Mouse (Mus musculus) left cerebral cortex, postnatal 4 days (tissue): ENCODE results near the gene Cdh23. TPM values are rescaled to one million over a fixed set of nuclear protein-coding genes. Genes with fewer than 3 reads are reported as not detected.
A peak's percentile ranks its signal among the peaks of the same experiment; 100 is the strongest.

ENCODE experiments used
- DNase-seq: peaks from one replicate; pipeline ENCODE4 v3.0.0-alpha.2; 2022
- intact Hi-C: fragments of 180-260 bp; cut with DNase I; formaldehyde crosslinking; loops from one replicate; pipeline ENCODE4 v1.15.1; 2025
- total RNA-seq, 2 experiments: library from RNA; stranded (reverse); gene quantifications; 2 replicates each; pipeline ENCODE4 v1.2.3; 2021

Gene Cdh23
- total RNA-seq, 2 experiments from 2014 or later: 1.3 to 1.8 TPM

GRCm38 (mm10) chr10:60413756-60414155, 282.5 kb downstream of the Cdh23 start:
- no peak for DNase-seq
- intact Hi-C loops: loop anchor here (5.0 kb wide), 1 partner anchor 279 kb away; no protein-coding TSS in a partner anchor

- DNase-seq: no peak
- intact Hi-C loops: loop anchor here (5.0 kb wide), 1 partner anchor 281 kb away; no protein-coding TSS in a partner anchor
Observed at GRCm38 (mm10) chr10:60411794-60412193, 284.5 kb downstream of the Cdh23 start.

GRCm38 (mm10) chr10:60407831-60408230, 288.5 kb downstream of the Cdh23 start:
- intact Hi-C loops: loop anchor here (5.0 kb wide), 2 partner anchors 101 to 344 kb away; partner anchors contain the start of gene Slc29a3
- DNase-seq: peak; percentile 64

GRCm38 (mm10) chr10:60405460-60406177, 290.7 kb downstream of the Cdh23 start:
- intact Hi-C loops: loop anchor here (5.0 kb wide), 2 partner anchors 98 to 347 kb away; partner anchors contain the start of gene Slc29a3
- peak; percentile 53 for DNase-seq

- intact Hi-C loops: no loop called here
- DNase-seq: no peak
Observed at GRCm38 (mm10) chr10:60400507-60401295, 295.6 kb downstream of the Cdh23 start.

- no peak for DNase-seq
- intact Hi-C loops: no loop called here
Observed at GRCm38 (mm10) chr10:60399449-60399848, 296.8 kb downstream of the Cdh23 start, which contains the start of gene Gm17455. Gene Gm17455 (plus strand): TSS chr10:60399726.

GRCm38 (mm10) chr10:60398051-60398814, 298.1 kb downstream of the Cdh23 start:
- intact Hi-C loops: no loop called here
- no peak for DNase-seq

- DNase-seq: no peak
Observed at GRCm38 (mm10) chr10:60395605-60396004, 300.7 kb downstream of the Cdh23 start.

GRCm38 (mm10) chr10:60394936-60395335, 301.4 kb downstream of the Cdh23 start:
- intact Hi-C loops: no loop called here
- DNase-seq: no peak

More at GRCm38 (mm10) chr10:60395605-60396004, 300.7 kb downstream of the Cdh23 start:
- intact Hi-C loops: no loop called here

GRCm38 (mm10) chr10:60391661-60392060, 304.6 kb downstream of the Cdh23 start:
- no peak for DNase-seq
- intact Hi-C loops: no loop called here

GRCm38 (mm10) chr10:60390904-60391420, 305.3 kb downstream of the Cdh23 start:
- intact Hi-C loops: no loop called here
- DNase-seq: no peak

GRCm38 (mm10) chr10:60390177-60390903, 305.9 kb downstream of the Cdh23 start:
- intact Hi-C loops: no loop called here
- DNase-seq: no peak

GRCm38 (mm10) chr10:60389447-60389865, 306.8 kb downstream of the Cdh23 start:
- DNase-seq: no peak
- intact Hi-C loops: no loop called here

- no peak for DNase-seq
- intact Hi-C loops: no loop called here
Observed at GRCm38 (mm10) chr10:60388332-60388731, 308.0 kb downstream of the Cdh23 start.

GRCm38 (mm10) chr10:60381142-60381925, 315.0 kb downstream of the Cdh23 start:
- DNase-seq: no peak
- intact Hi-C loops: no loop called here

GRCm38 (mm10) chr10:60380229-60380628, 316.1 kb downstream of the Cdh23 start:
- intact Hi-C loops: no loop called here
- DNase-seq: no peak

GRCm38 (mm10) chr10:60379419-60379957, 316.8 kb downstream of the Cdh23 start:
- intact Hi-C loops: no loop called here

GRCm38 (mm10) chr10:60376704-60377103, 319.6 kb downstream of the Cdh23 start:
- DNase-seq: peak; percentile 43
- intact Hi-C loops: no loop called here

More at GRCm38 (mm10) chr10:60379419-60379957, 316.8 kb downstream of the Cdh23 start:
- DNase-seq: no peak
